Mouse (Mus musculus) stomach, embryonic 14.5 days (tissue): Measurements from ENCODE around the gene Rpl9. TPM values are rescaled to one million over a fixed set of nuclear protein-coding genes. Genes with fewer than 3 reads are reported as not detected.

Experiments used
- ATAC-seq: fragments of 200-750 bp; cut with Nextera tagmentation; 2 replicates; pipeline ENCODE4 v1.8.0; 2017; ENCODE audit warnings: low read depth, moderate TSS enrichment; ENCODE audit not compliant: insufficient number of reproducible peaks, insufficient read depth, low FRiP score
- H3K27ac ChIP-seq: fragments of 300-500 bp; sonication (generic); 2 replicates; pipeline ENCODE4 v1.5.1; 2014; ENCODE audit warnings: mild to moderate bottlenecking, low read length, moderate library complexity, mixed read lengths
- H3K27me3 ChIP-seq: fragments of 300-500 bp; sonication (generic); 2 replicates; pipeline ENCODE4 v1.6.1; 2014; ENCODE audit warnings: low read length, control low read depth, mixed read lengths; ENCODE audit not compliant: control insufficient read depth, insufficient read depth
- H3K36me3 ChIP-seq: fragments of 300-500 bp; sonication (generic); 2 replicates; pipeline ENCODE4 v1.6.1; 2014; ENCODE audit warnings: mild to moderate bottlenecking, control low read depth, low read length, moderate library complexity, mixed read lengths; ENCODE audit not compliant: control insufficient read depth, insufficient read depth
- H3K4me1 ChIP-seq: fragments of 300-500 bp; sonication (generic); 2 replicates; pipeline ENCODE4 v1.6.1; 2014; ENCODE audit warnings: low read length, control low read depth, mixed read lengths; ENCODE audit not compliant: control insufficient read depth, insufficient read depth
- H3K4me2 ChIP-seq: fragments of 300-500 bp; sonication (generic); replicated peaks from 2 replicates; pipeline ENCODE4 v1.6.1; 2014; ENCODE audit warnings: low read depth, low read length, control low read depth
- H3K4me3 ChIP-seq: fragments of 300-500 bp; sonication (generic); 2 replicates; pipeline ENCODE4 v1.5.1; 2014; ENCODE audit warnings: low read depth, low read length, control low read depth
- H3K9ac ChIP-seq: fragments of 300-500 bp; sonication (generic); replicated peaks from 2 replicates; pipeline ENCODE4 v1.6.1; 2014; ENCODE audit warnings: low read depth, mild to moderate bottlenecking, control low read depth, low read length, moderate library complexity, mixed read lengths
- H3K9me3 ChIP-seq: fragments of 300-500 bp; sonication (generic); 2 replicates; pipeline ENCODE4 v1.6.1; 2016; ENCODE audit warnings: low read depth, low read length, control low read depth; ENCODE audit not compliant: control insufficient read depth
- WGBS: fragments of 180-500 bp; shearing (Covaris S2); extraction: QIAGEN DNeasy Blood & Tissue Kit; methylation state at CpG from one replicate; pipeline ENCODE4 v1.1.7; 2014; 5-methylcytosine and 5-hydroxymethylcytosine counted together
- polyA plus RNA-seq: library from polyadenylated mRNA; unstranded; fragments of >200 nt; fragmentation: Nextera tagmentation; extraction: Ambion mirVana; gene quantifications from 2 replicates; pipeline ENCODE4 v1.2.1, GENCODE M21; 2014

The Rpl9 gene
- polyA plus RNA-seq, 1 experiment from 2014 or later: 1,298 TPM

DNA sequence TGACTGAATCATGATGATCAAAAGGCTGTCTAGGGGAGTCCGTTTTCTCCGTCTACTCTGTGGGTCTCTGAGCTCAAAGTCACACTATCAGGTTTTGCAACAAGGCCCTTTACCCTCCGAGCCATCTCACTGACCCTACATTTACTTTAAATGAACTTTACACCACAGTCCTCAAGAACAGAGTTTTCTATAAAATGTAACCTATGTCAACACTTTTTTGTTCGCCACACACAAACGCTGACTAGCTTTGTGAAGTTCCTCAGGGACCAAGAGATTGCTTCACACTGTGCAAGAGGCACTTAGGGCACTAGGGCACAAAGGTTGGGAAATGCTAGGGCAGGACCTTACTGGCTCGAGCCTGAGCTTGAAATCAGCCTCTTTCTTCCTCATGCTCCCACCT lies 34.4 kb downstream of the Rpl9 start:
- no peak for ATAC-seq

GRCm38 (mm10) chr5:65354985-65355384 lies 36.3 kb downstream of the Rpl9 start:
- no peaks in the 10 kb centered on the region for H3K27me3 ChIP-seq
- H3K27ac ChIP-seq: no peak overlapping the region
- no peaks in the 10 kb centered on the region for H3K36me3 ChIP-seq
- H3K9me3 ChIP-seq: 0 out of 2 replicates have a peak, but pooled peaks cover 3% of the 10 kb centered on the region
- no peak overlapping the region for H3K4me2 ChIP-seq
- H3K4me3 ChIP-seq: no peak overlapping the region
- 73% methylated on average over 5 of the region's 5 CpGs for WGBS
- H3K4me1 ChIP-seq: no peaks in the 10 kb centered on the region
- H3K9ac ChIP-seq: no peak overlapping the region
- no peak for ATAC-seq

More for the DNA sequence above, 34.4 kb downstream of the Rpl9 start:
- H3K9me3 ChIP-seq: 0 out of 2 replicates have a peak, but pooled peaks cover 3% of the 10 kb centered on the region
- no peak overlapping the region for H3K9ac ChIP-seq
- no peak overlapping the region for H3K4me3 ChIP-seq
- no peaks in the 10 kb centered on the region for H3K4me1 ChIP-seq
- no peak overlapping the region for H3K4me2 ChIP-seq
- no peaks in the 10 kb centered on the region for H3K36me3 ChIP-seq
- no peak overlapping the region for H3K27ac ChIP-seq
- no peaks in the 10 kb centered on the region for H3K27me3 ChIP-seq
- 84% methylated on average over 6 of the region's 6 CpGs for WGBS

DNA sequence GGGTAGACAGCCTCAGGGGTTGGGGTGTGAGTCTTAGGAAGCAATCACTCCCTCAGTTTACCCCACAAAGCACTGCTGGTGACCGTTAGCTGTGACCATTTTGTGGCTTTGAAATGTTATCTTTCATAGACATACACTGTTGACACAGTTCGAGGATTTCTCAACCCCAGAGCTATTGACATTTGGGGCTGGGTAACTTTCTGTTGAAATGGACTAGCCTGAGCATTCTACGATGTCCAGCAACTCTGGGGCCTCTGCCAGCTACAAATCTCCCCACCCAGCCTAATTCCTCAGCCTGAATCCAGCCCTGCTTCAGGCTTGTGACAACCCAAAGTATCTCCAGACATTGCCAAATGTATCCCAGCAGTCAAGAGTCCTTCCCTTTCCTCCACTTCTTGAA lies 37.1 kb downstream of the Rpl9 start:
- 56% methylated on average over 3 of the region's 3 CpGs for WGBS

DNA sequence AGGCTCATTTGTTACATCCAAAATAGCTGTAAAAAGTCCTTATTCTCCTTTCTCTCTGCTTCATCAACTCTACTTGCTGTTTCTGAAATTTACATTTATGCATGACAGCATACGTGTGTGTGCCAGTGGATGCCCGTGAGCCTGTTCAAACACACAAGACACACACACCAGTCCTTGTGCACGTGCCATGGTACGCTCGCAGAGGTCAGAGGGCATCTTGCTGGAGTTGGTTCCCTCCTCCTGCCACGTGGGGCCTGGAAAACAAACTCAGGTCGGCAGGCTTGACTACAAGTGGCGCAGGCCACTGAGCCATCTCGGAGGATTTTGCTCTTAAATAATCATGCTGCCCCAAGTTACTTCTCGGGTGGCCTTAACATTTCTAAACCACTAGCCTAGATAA lies 40.7 kb downstream of the Rpl9 start:
- no peaks in the 10 kb centered on the region for H3K36me3 ChIP-seq
- WGBS: 55% methylated on average over 10 of the region's 10 CpGs
- ATAC-seq: no peak
- H3K27me3 ChIP-seq: no peaks in the 10 kb centered on the region
- H3K9me3 ChIP-seq: 0 out of 2 replicates have a peak, but pooled peaks cover 3% of the 10 kb centered on the region
- H3K4me3 ChIP-seq: no peak overlapping the region
- no peak overlapping the region for H3K9ac ChIP-seq
- no peak overlapping the region for H3K4me2 ChIP-seq
- no peaks in the 10 kb centered on the region for H3K4me1 ChIP-seq
- H3K27ac ChIP-seq: no peak overlapping the region

More for the DNA sequence above, 37.1 kb downstream of the Rpl9 start:
- Histone ChIP-seq H3K36me3 (no peaks in the 10 kb centered on the region), H3K4me2 (no peak overlapping the region), H3K27me3 (no peaks in the 10 kb centered on the region), H3K9me3 (0 out of 2 replicates have a peak, but pooled peaks cover 3% of the 10 kb centered on the region), H3K9ac (no peak overlapping the region), H3K27ac (no peak overlapping the region), H3K4me3 (no peak overlapping the region), H3K4me1 (no peaks in the 10 kb centered on the region)
- ATAC-seq: no peak

GRCm38 (mm10) chr5:65348168-65348567 lies 43.1 kb downstream of the Rpl9 start, which contains the start of gene Klb:
TSS of gene Klb (plus strand) at chr5:65348314.
- no peak within 1 kb of the TSS for H3K9ac ChIP-seq
- no peaks in the 10 kb centered on the region for H3K9me3 ChIP-seq
- 59% methylated on average over 15 of the region's 15 CpGs for WGBS
- no peaks in the 10 kb centered on the region for H3K36me3 ChIP-seq
- no peaks in the 10 kb centered on the region for H3K4me1 ChIP-seq
- peak within 1 kb of the TSS; percentile 13 for H3K4me2 ChIP-seq
- no peak for ATAC-seq
- 0 out of 2 replicates have a peak within 1 kb of the TSS, but pooled peaks have one; percentile 1 for H3K4me3 ChIP-seq
- H3K27me3 ChIP-seq: no peaks in the 10 kb centered on the region
- no peak within 1 kb of the TSS for H3K27ac ChIP-seq

DNA sequence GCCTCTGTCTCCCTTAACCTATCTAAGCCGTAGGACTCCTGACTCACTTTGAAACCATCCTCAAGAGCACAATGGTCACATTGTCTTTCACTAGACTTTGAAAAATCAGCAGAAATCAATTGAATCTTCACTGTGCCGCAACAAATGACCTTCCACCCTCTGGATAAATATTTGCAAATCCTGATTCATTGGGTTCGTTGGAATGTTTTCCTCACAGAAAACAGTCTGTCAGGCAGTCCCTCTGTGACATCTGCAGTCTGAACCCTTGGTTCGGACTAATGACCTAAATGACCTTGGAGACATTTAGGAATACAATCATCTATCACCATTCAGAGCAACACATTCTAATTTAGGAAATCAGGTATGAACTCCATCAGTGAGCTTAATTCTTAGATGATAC lies 51.1 kb downstream of the Rpl9 start:
- no peak overlapping the region for H3K4me2 ChIP-seq
- no peak overlapping the region for H3K9ac ChIP-seq
- H3K27me3 ChIP-seq: no peaks in the 10 kb centered on the region
- no peak overlapping the region for H3K4me3 ChIP-seq
- WGBS: 23% methylated on average over 4 of the region's 4 CpGs
- no peak overlapping the region for H3K27ac ChIP-seq
- no peaks in the 10 kb centered on the region for H3K4me1 ChIP-seq
- ATAC-seq: no peak
- H3K36me3 ChIP-seq: no peaks in the 10 kb centered on the region
- no peaks in the 10 kb centered on the region for H3K9me3 ChIP-seq

GRCm38 (mm10) chr5:65338394-65338793 lies 52.9 kb downstream of the Rpl9 start:
- Histone ChIP-seq H3K36me3 (no peaks in the 10 kb centered on the region), H3K27ac (no peak overlapping the region), H3K4me2 (no peak overlapping the region), H3K9me3 (no peaks in the 10 kb centered on the region), H3K4me1 (peaks cover 4% of the 10 kb centered on the region; the same call in 1 of the 2 replicates), H3K9ac (no peak overlapping the region), H3K4me3 (no peak overlapping the region), H3K27me3 (no peaks in the 10 kb centered on the region)
- WGBS: 84% methylated on average over 6 of the region's 6 CpGs
- no peak for ATAC-seq

Other genes starting within 250 kb of the Rpl9 start
- 10.4 and 10.6 TPM in 2 replicates for gene Wdr19, start 191.7 kb downstream of the Rpl9 start, polyA plus RNA-seq
- 108 and 113 TPM in 2 replicates for gene Rfc1, start 55.8 kb downstream of the Rpl9 start, polyA plus RNA-seq
- gene Klb, start 43.1 kb downstream of the Rpl9 start, polyA plus RNA-seq: 0.13 and 0.29 TPM in 2 replicates
- 60.0 and 60.3 TPM in 2 replicates for gene Lias, start 53 bp upstream of the Rpl9 start, polyA plus RNA-seq
- 120 and 134 TPM in 2 replicates for gene Ugdh, start 44.5 kb upstream of the Rpl9 start, polyA plus RNA-seq
- gene Gm43552, start 101.4 kb upstream of the Rpl9 start, polyA plus RNA-seq: not detected in 2 replicates
- gene Smim14, start 145.7 kb upstream of the Rpl9 start, polyA plus RNA-seq: 133 and 149 TPM in 2 replicates
- gene Ube2k, start 145.8 kb upstream of the Rpl9 start, polyA plus RNA-seq: 128 and 138 TPM in 2 replicates